8 mouse cellular contexts compared by ENCODE assay signal in the genomic region with DNA sequence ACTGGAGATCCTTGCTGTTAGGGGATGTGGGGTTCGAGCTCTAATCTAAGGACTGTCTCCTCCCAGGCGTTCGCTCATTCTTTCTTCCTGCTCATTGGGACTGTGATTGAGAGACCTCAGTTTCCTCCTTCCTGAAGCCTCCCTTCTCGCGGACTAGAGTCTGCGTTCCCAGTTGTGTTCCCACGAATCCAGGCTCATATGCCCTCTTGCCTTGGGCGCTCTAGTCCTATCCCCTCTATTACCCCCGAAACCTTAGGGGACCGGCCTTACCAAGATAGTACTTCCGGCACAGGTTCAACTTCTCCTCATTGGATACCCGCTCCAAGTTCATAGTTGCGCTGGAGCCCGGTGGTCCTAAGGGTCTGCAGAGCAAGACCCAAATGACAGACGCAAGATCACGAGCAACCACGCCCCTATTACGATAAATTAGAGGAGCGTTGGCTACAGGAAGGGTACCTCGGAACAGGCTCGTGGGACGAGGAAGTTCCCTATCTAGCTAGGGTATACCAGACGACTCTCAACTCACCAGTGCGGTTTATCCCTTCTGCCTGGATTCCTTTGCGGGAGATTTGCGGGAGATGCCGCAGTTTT. TPM values are rescaled to one million over a fixed set of nuclear protein-coding genes. Genes with fewer than 3 reads are reported as not detected.
DNase-seq lines count a peak whose midpoint lies in the region; ATAC-seq and TF ChIP-seq lines count a peak whose summit lies in the region.

No protein-coding gene starts in this region.

- no peaks in the 10 kb centered on the region for H3K27me3 ChIP-seq in heart, embryonic 16.5 days (ENCODE audit: control insufficient read depth, insufficient read depth, low read length)
- no peaks in the 10 kb centered on the region for H3K27me3 ChIP-seq in CH12.LX (replicated peaks)
- no peaks in the 10 kb centered on the region for H3K27me3 ChIP-seq in hindbrain, postnatal 0 days (ENCODE audit: insufficient read depth, low read length)
- H3K27me3 ChIP-seq in midbrain, embryonic 16.5 days (ENCODE audit: control insufficient read depth, insufficient read depth, low read depth, low read length), result no peaks in the 10 kb centered on the region

- no peak for DNase-seq in heart, adult 18-20 months
- no peak for DNase-seq in CH12.LX (ENCODE audit: extremely low read depth)
- DNase-seq in hindbrain, postnatal 0 days (ENCODE audit: low spot score), result peak; percentile 26
- DNase-seq in adrenal gland, postnatal 25 days, result no peak

- no peak for TF ChIP-seq EP300 in CH12.LX (IDR thresholded peaks at IDR 0.05; ENCODE audit: low read length)

- H3K4me3 ChIP-seq in heart, embryonic 16.5 days (ENCODE audit: low read length), result peak overlapping the region; percentile 95
- H3K4me3 ChIP-seq in CH12.LX (replicated peaks in 1 of 3; ENCODE audit: low read depth in 2 of 3, low read length in 2 of 3, poor library complexity in 1 of 3), result peak overlapping the region; percentile 82 to 96 (median 85)
- peak overlapping the region; percentile 50 for H3K4me3 ChIP-seq in cortical plate, adult 2 months (ENCODE audit: insufficient read depth, low read length)
- peak overlapping the region; percentile 63 for H3K4me3 ChIP-seq in hindbrain, postnatal 0 days (ENCODE audit: low read length)
- H3K4me3 ChIP-seq in midbrain, embryonic 16.5 days (ENCODE audit: low read depth, low read length), result peak overlapping the region; percentile 70

- ATAC-seq in heart, embryonic 16.5 days (replicated peaks; ENCODE audit: extremely low read depth, insufficient read depth, low FRiP score), result no peak
- peak; percentile 6; the same call in 1 of the 2 replicates for ATAC-seq in hindbrain, postnatal 0 days
- ATAC-seq in midbrain, embryonic 16.5 days, result no peak; the same call in 1 of the 2 replicates
- no peak for ATAC-seq in frontal cortex, adult (ENCODE audit: low TSS enrichment)

- H3K79me2 ChIP-seq in CH12.LX (replicated peaks; ENCODE audit: control insufficient read depth, extremely low read depth, insufficient read depth, poor library complexity, severe bottlenecking), result peaks cover 25% of the 10 kb centered on the region

- TF ChIP-seq POLR2A in CH12.LX (IDR thresholded peaks at IDR 0.05; ENCODE audit: low read depth, low read length), result no peak
- no peak for TF ChIP-seq POLR2A in cortical plate, adult 2 months (IDR thresholded peaks at IDR 0.05; ENCODE audit: extremely low read depth, insufficient read depth, low read length)

- H3K4me2 ChIP-seq in heart, embryonic 16.5 days (ENCODE audit: low read depth, low read length), result peak overlapping the region; percentile 89
- H3K4me2 ChIP-seq in CH12.LX (ENCODE audit: insufficient read depth, low read depth, poor library complexity, severe bottlenecking), result peak overlapping the region; percentile 77; the same call in 1 of the 2 replicates
- H3K4me2 ChIP-seq in hindbrain, postnatal 0 days (ENCODE audit: low read depth, low read length), result peak overlapping the region; percentile 90
- peak overlapping the region; percentile 83 for H3K4me2 ChIP-seq in midbrain, embryonic 16.5 days (ENCODE audit: low read length)

- peak overlapping the region; percentile 99 for H3K27ac ChIP-seq in heart, embryonic 16.5 days (ENCODE audit: low read length)
- H3K27ac ChIP-seq in CH12.LX (ENCODE audit: insufficient read depth, low read depth), result peak overlapping the region; percentile 65
- H3K27ac ChIP-seq in cortical plate, adult 2 months (ENCODE audit: insufficient read depth, low read length), result peak overlapping the region; percentile 11
- peak overlapping the region; percentile 89 for H3K27ac ChIP-seq in hindbrain, postnatal 0 days
- peak overlapping the region; percentile 74 for H3K27ac ChIP-seq in midbrain, embryonic 16.5 days (ENCODE audit: low read length)

- under 1% methylated on average over 27 of the region's 27 CpGs for WGBS in heart, embryonic 16.5 days
- 2% methylated on average over 27 of the region's 27 CpGs for WGBS in hindbrain, postnatal 0 days
- 1% methylated on average over 27 of the region's 27 CpGs for WGBS in midbrain, embryonic 16.5 days

- in situ Hi-C loops in CH12.LX (cut with MboI; ENCODE audit: low pct_ligation_motif_present, low pct_unique_long_range_greater_than_20kb, low sequenced_read_pairs), result no loop called here

- no peaks in the 10 kb centered on the region for H3K9me3 ChIP-seq in heart, embryonic 16.5 days (replicated peaks; ENCODE audit: control insufficient read depth, low read length)
- no peaks in the 10 kb centered on the region for H3K9me3 ChIP-seq in CH12.LX (replicated peaks; ENCODE audit: low read length)
- H3K9me3 ChIP-seq in hindbrain, postnatal 0 days (ENCODE audit: low read length), result no peaks in the 10 kb centered on the region
- no peaks in the 10 kb centered on the region for H3K9me3 ChIP-seq in midbrain, embryonic 16.5 days (replicated peaks; ENCODE audit: control insufficient read depth, low read length, poor library complexity, severe bottlenecking)

- H3K9ac ChIP-seq in heart, embryonic 16.5 days (ENCODE audit: low read length), result peak overlapping the region; percentile 76
- peak overlapping the region; percentile 93 for H3K9ac ChIP-seq in CH12.LX (ENCODE audit: insufficient read depth, low read depth)
- H3K9ac ChIP-seq in hindbrain, postnatal 0 days (replicated peaks; ENCODE audit: low read length), result peak overlapping the region; percentile 65
- peak overlapping the region; percentile 61 for H3K9ac ChIP-seq in midbrain, embryonic 16.5 days (ENCODE audit: low read depth, low read length)

- H3K4me1 ChIP-seq in heart, embryonic 16.5 days (ENCODE audit: control insufficient read depth, insufficient read depth, low read length), result peaks cover 19% of the 10 kb centered on the region
- H3K4me1 ChIP-seq in CH12.LX (ENCODE audit: control insufficient read depth in 1 of 2, insufficient read depth in 2 of 2), result peaks cover 9 to 35% of the 10 kb centered on the region in 2 experiments; a peak in 3 of 4 replicates
- H3K4me1 ChIP-seq in cortical plate, adult 2 months (ENCODE audit: control insufficient read depth, insufficient read depth, low read length), result peaks cover 3% of the 10 kb centered on the region; the same call in 1 of the 2 replicates
- peaks cover 10% of the 10 kb centered on the region for H3K4me1 ChIP-seq in hindbrain, postnatal 0 days (ENCODE audit: insufficient read depth, low read length)
- peaks cover 28% of the 10 kb centered on the region for H3K4me1 ChIP-seq in midbrain, embryonic 16.5 days (ENCODE audit: control insufficient read depth, insufficient read depth, low read length)

- dilution Hi-C loops in CH12.LX (cut with MboI; ENCODE audit: extremely low pct_ligation_motif_present, extremely low pct_unique_long_range_greater_than_20kb, low sequenced_read_pairs), result no loop called here

- peaks cover 17% of the 10 kb centered on the region for H3K36me3 ChIP-seq in heart, embryonic 16.5 days (ENCODE audit: control insufficient read depth, insufficient read depth)
- peaks cover 24 to 47% of the 10 kb centered on the region in 2 experiments for H3K36me3 ChIP-seq in CH12.LX (replicated peaks in 1 of 2; ENCODE audit: control insufficient read depth in 1 of 2, insufficient read depth in 1 of 2, low read length in 1 of 2)
- peaks cover 23% of the 10 kb centered on the region for H3K36me3 ChIP-seq in hindbrain, postnatal 0 days (ENCODE audit: insufficient read depth, low read length)
- peaks cover 14% of the 10 kb centered on the region for H3K36me3 ChIP-seq in midbrain, embryonic 16.5 days (ENCODE audit: control insufficient read depth, insufficient read depth, low read length)

- TF ChIP-seq CTCF in CH12.LX (conservative IDR thresholded peaks at IDR 0.05 in 1 of 2, IDR thresholded peaks at IDR 0.05 in 1 of 2; ENCODE audit: low read depth in 2 of 2, low read length in 2 of 2), result no peak
- no peak for TF ChIP-seq CTCF in cortical plate, adult 2 months (IDR thresholded peaks at IDR 0.05; ENCODE audit: extremely low read depth, insufficient read depth, low read length)
- TF ChIP-seq CTCF in hindbrain, postnatal 0 days (IDR thresholded peaks at IDR 0.05; ENCODE audit: low read depth), result no peak

- no peak for TF ChIP-seq RAD21 in CH12.LX (IDR thresholded peaks at IDR 0.05; ENCODE audit: low read depth, low read length)

RNA-seq across cellular contexts. Expression of a gene that starts 0.5 kb away (rescaled TPM):
- 102 and 104 TPM in 2 replicates for polyA plus RNA-seq in heart, embryonic 16.5 days (2015; fragmentation: Nextera tagmentation; extraction: Ambion mirVana)
- total RNA-seq in heart, adult 18-20 months (2021), result 10 to 100 TPM; 61.2 to 65.9 TPM
- total RNA-seq in CH12.LX (2012; rRNA removed) (56.7 and 61.2 TPM in 2 replicates), CH12.LX (2014; rRNA removed) (60.8 and 63.4 TPM in 2 replicates)
- 51.5 and 54.4 TPM in 2 replicates for polyA plus RNA-seq in CH12.LX (2012; ENCODE audit: insufficient read length, low read depth)
- polyA plus RNA-seq in cortical plate, adult 2 months (2012; rRNA removed), result 90.9 and 97.0 TPM in 2 replicates
- 41.7 and 53.4 TPM in 2 replicates for total RNA-seq in hindbrain, postnatal 0 days (2014; rRNA removed)
- polyA plus RNA-seq in hindbrain, postnatal 0 days (2015; fragmentation: Nextera tagmentation; extraction: Ambion mirVana), result 103 and 104 TPM in 2 replicates
- polyA plus RNA-seq in midbrain, embryonic 16.5 days (2015; fragmentation: Nextera tagmentation; extraction: Ambion mirVana), result 82.0 and 88.4 TPM in 2 replicates
- total RNA-seq in adrenal gland, postnatal 25 days (2021), result 71.9 and 81.8 TPM in 2 replicates

RNA-seq across cellular contexts. Expression of a gene that starts 0.5 kb away (rescaled TPM):
- polyA plus RNA-seq in heart, embryonic 16.5 days (2015; fragmentation: Nextera tagmentation; extraction: Ambion mirVana), result 11.4 and 12.0 TPM in 2 replicates
- 1 to 10 TPM in 1 of 2 experiments, under 1 TPM in 1; 0.35 to 1.1 TPM for total RNA-seq in heart, adult 18-20 months (2021)
- total RNA-seq in CH12.LX (2012; rRNA removed) (2.6 and 2.7 TPM in 2 replicates), CH12.LX (2014; rRNA removed) (1.9 and 2.3 TPM in 2 replicates)
- polyA plus RNA-seq in CH12.LX (2012; ENCODE audit: insufficient read length, low read depth), result 3.3 and 3.8 TPM in 2 replicates
- 4.7 and 5.5 TPM in 2 replicates for polyA plus RNA-seq in cortical plate, adult 2 months (2012; rRNA removed)
- 2.9 and 3.7 TPM in 2 replicates for total RNA-seq in hindbrain, postnatal 0 days (2014; rRNA removed)
- polyA plus RNA-seq in hindbrain, postnatal 0 days (2015; fragmentation: Nextera tagmentation; extraction: Ambion mirVana), result 6.4 and 7.0 TPM in 2 replicates
- polyA plus RNA-seq in midbrain, embryonic 16.5 days (2015; fragmentation: Nextera tagmentation; extraction: Ambion mirVana), result 18.6 and 19.2 TPM in 2 replicates
- 6.3 and 8.0 TPM in 2 replicates for total RNA-seq in adrenal gland, postnatal 25 days (2021)

RNA-seq across cellular contexts. Expression of a gene that starts 0.8 kb away (rescaled TPM):
- 111 and 123 TPM in 2 replicates for polyA plus RNA-seq in heart, embryonic 16.5 days (2015; fragmentation: Nextera tagmentation; extraction: Ambion mirVana)
- 10 to 100 TPM; 80.1 to 84.4 TPM for total RNA-seq in heart, adult 18-20 months (2021)
- total RNA-seq in CH12.LX (2012; rRNA removed), result 55.2 and 59.2 TPM in 2 replicates
- 83.6 and 92.7 TPM in 2 replicates for total RNA-seq in CH12.LX (2014; rRNA removed)
- polyA plus RNA-seq in CH12.LX (2012; ENCODE audit: insufficient read length, low read depth), result 101 and 121 TPM in 2 replicates
- 127 and 133 TPM in 2 replicates for polyA plus RNA-seq in cortical plate, adult 2 months (2012; rRNA removed)
- total RNA-seq in hindbrain, postnatal 0 days (2014; rRNA removed), result 72.0 and 90.4 TPM in 2 replicates
- polyA plus RNA-seq in hindbrain, postnatal 0 days (2015; fragmentation: Nextera tagmentation; extraction: Ambion mirVana), result 154 and 155 TPM in 2 replicates
- 116 and 124 TPM in 2 replicates for polyA plus RNA-seq in midbrain, embryonic 16.5 days (2015; fragmentation: Nextera tagmentation; extraction: Ambion mirVana)
- 148 and 160 TPM in 2 replicates for total RNA-seq in adrenal gland, postnatal 25 days (2021)

RNA-seq across cellular contexts. Expression of a gene that starts 2.6 kb away (rescaled TPM):
- 3.9 and 5.3 TPM in 2 replicates for polyA plus RNA-seq in heart, embryonic 16.5 days (2015; fragmentation: Nextera tagmentation; extraction: Ambion mirVana)
- under 1 TPM; 0.50 to 0.77 TPM for total RNA-seq in heart, adult 18-20 months (2021)
- total RNA-seq in CH12.LX (2012; rRNA removed), result 0.92 and 1.3 TPM in 2 replicates
- total RNA-seq in CH12.LX (2014; rRNA removed), result not detected in 2 replicates
- polyA plus RNA-seq in CH12.LX (2012; ENCODE audit: insufficient read length, low read depth), result 0.65 TPM in 1 of 2 replicates, not detected in the other
- polyA plus RNA-seq in cortical plate, adult 2 months (2012; rRNA removed), result 3.4 and 4.4 TPM in 2 replicates
- 5.6 TPM in 1 of 2 replicates, not detected in the other for total RNA-seq in hindbrain, postnatal 0 days (2014; rRNA removed)
- 2.6 and 3.4 TPM in 2 replicates for polyA plus RNA-seq in hindbrain, postnatal 0 days (2015; fragmentation: Nextera tagmentation; extraction: Ambion mirVana)
- 4.5 and 4.8 TPM in 2 replicates for polyA plus RNA-seq in midbrain, embryonic 16.5 days (2015; fragmentation: Nextera tagmentation; extraction: Ambion mirVana)
- total RNA-seq in adrenal gland, postnatal 25 days (2021), result 4.4 and 6.7 TPM in 2 replicates

RNA-seq across cellular contexts. Expression of a gene that starts 3.0 kb away (rescaled TPM):
- 33.6 and 40.1 TPM in 2 replicates for polyA plus RNA-seq in heart, embryonic 16.5 days (2015; fragmentation: Nextera tagmentation; extraction: Ambion mirVana)
- 10 to 100 TPM; 16.8 to 18.8 TPM for total RNA-seq in heart, adult 18-20 months (2021)
- 8.3 and 11.0 TPM in 2 replicates for total RNA-seq in CH12.LX (2012; rRNA removed)
- 4.0 and 5.2 TPM in 2 replicates for total RNA-seq in CH12.LX (2014; rRNA removed)
- 38.6 and 49.5 TPM in 2 replicates for polyA plus RNA-seq in CH12.LX (2012; ENCODE audit: insufficient read length, low read depth)
- polyA plus RNA-seq in cortical plate, adult 2 months (2012; rRNA removed), result 71.9 and 72.7 TPM in 2 replicates
- 14.3 and 21.0 TPM in 2 replicates for total RNA-seq in hindbrain, postnatal 0 days (2014; rRNA removed)
- polyA plus RNA-seq in hindbrain, postnatal 0 days (2015; fragmentation: Nextera tagmentation; extraction: Ambion mirVana), result 45.0 and 48.0 TPM in 2 replicates
- polyA plus RNA-seq in midbrain, embryonic 16.5 days (2015; fragmentation: Nextera tagmentation; extraction: Ambion mirVana), result 52.1 and 63.8 TPM in 2 replicates
- 56.9 and 67.6 TPM in 2 replicates for total RNA-seq in adrenal gland, postnatal 25 days (2021)

Comparison
In these comparisons a context has a peak if more than half of its experiments do, and no peak if none do; other contexts are left out.
1. H3K27ac ChIP-seq: peak in every context shown above with its lines; median percentile 99 in heart, embryonic 16.5 days; 89 in hindbrain, postnatal 0 days; 74 in midbrain, embryonic 16.5 days; 65 in CH12.LX; 11 in cortical plate, adult 2 months.